Mouse (Mus musculus): Measurements from ENCODE around the gene Fgfr2.

DNA sequence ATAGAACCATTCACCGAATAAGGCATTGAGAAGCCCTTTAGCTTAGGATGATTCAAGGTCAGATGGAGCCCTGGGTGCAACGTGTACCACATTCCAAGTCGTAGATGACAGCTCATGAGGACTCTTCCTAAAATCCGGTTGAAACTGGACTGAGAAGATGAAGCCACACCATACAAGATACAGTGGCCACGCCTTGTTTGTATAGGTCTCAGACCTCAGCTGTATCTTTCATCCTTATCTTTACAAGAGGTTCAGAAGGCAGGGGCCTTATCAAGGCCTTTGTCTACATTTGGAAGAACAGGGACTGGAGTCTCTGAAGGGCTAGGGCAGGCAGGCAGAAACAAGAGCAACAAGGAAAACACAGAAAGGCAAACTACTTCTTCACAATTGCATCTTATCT lies 2974.2 kb downstream of the Fgfr2 start:
- TF ChIP-seq POLR2A (IDR thresholded peaks at IDR 0.05; ENCODE audit: low read depth, low read length) (no peak), CTCF (IDR thresholded peaks at IDR 0.05; ENCODE audit: borderline replicate concordance, insufficient read depth, low read length) (no peak)
